Mouse (Mus musculus): ENCODE data around the gene Pcdh15.

GRCm38 (mm10) chr10:74621837-74622236, 1522.7 kb downstream of the Pcdh15 start:
- TF ChIP-seq CTCF (IDR thresholded peaks at IDR 0.05; ENCODE audit: control insufficient read depth, insufficient read depth, insufficient replicate concordance, low read depth, low read length) (no peak), POLR2A (IDR thresholded peaks at IDR 0.05; ENCODE audit: control insufficient read depth, low read depth, low read length) (no peak)

Data from testis, adult 2 months (tissue).